Mouse (Mus musculus) liver, embryonic 15.5 days (tissue): Measurements from ENCODE around the gene Cd37. TPM values are rescaled to one million over a fixed set of nuclear protein-coding genes. Genes with fewer than 3 reads are reported as not detected.

Experiments
- ATAC-seq: fragments of 200-750 bp; cut with Nextera tagmentation; 2 replicates; pipeline ENCODE4 v1.8.0; 2017; ENCODE audit warnings: moderate number of reproducible peaks, mild to moderate bottlenecking, moderate library complexity; ENCODE audit not compliant: insufficient read depth
- H3K27ac ChIP-seq: fragments of 300-500 bp; sonication (generic); replicated peaks from 2 replicates; pipeline ENCODE4 v1.5.1; 2015; ENCODE audit warnings: mild to moderate bottlenecking, inconsistent platforms
- H3K27me3 ChIP-seq: fragments of 300-500 bp; sonication (generic); 2 replicates; pipeline ENCODE4 v1.6.1; 2015; ENCODE audit warnings: mild to moderate bottlenecking, inconsistent platforms
- H3K36me3 ChIP-seq: fragments of 300-500 bp; sonication (generic); replicated peaks from 2 replicates; pipeline ENCODE4 v1.6.1; 2015; ENCODE audit warnings: moderate library complexity, mild to moderate bottlenecking, inconsistent platforms
- H3K4me1 ChIP-seq: fragments of 300-500 bp; sonication (generic); replicated peaks from 2 replicates; pipeline ENCODE4 v1.6.1; 2015; ENCODE audit warnings: inconsistent platforms
- H3K4me2 ChIP-seq: fragments of 300-500 bp; sonication (generic); 2 replicates; pipeline ENCODE4 v1.6.1; 2015; ENCODE audit warnings: moderate library complexity, mild to moderate bottlenecking, inconsistent platforms
- H3K4me3 ChIP-seq: fragments of 300-500 bp; sonication (generic); replicated peaks from 2 replicates; pipeline ENCODE4 v1.5.1; 2015; ENCODE audit warnings: mild to moderate bottlenecking, inconsistent platforms
- H3K9ac ChIP-seq: fragments of 300-500 bp; sonication (generic); 2 replicates; pipeline ENCODE4 v1.6.1; 2015; ENCODE audit warnings: moderate library complexity, mild to moderate bottlenecking, inconsistent platforms
- H3K9me3 ChIP-seq: fragments of 300-500 bp; sonication (generic); replicated peaks from 2 replicates; pipeline ENCODE4 v1.6.1; 2016; ENCODE audit warnings: inconsistent platforms
- WGBS: fragments of 180-500 bp; shearing (Covaris S2); methylation state at CpG from one replicate; pipeline ENCODE4 v1.1.7; 2015; ENCODE audit warnings: mixed read lengths; ENCODE audit not compliant: insufficient replicate concordance; 5-methylcytosine and 5-hydroxymethylcytosine counted together
- polyA plus RNA-seq: library from polyadenylated mRNA; unstranded; fragments of >200 nt; fragmentation: Nextera tagmentation; extraction: Ambion mirVana; gene quantifications from 2 replicates; pipeline ENCODE4 v1.2.1, GENCODE M21; 2015

Gene Cd37
- polyA plus RNA-seq, 1 experiment from 2014 or later = 15.1 TPM

GRCm38 (mm10) chr7:45190186-45190585 lies 48.7 kb downstream of the Cd37 start:
- Histone ChIP-seq H3K27ac (no peak overlapping the region), H3K4me3 (no peak overlapping the region), H3K9ac (no peak overlapping the region), H3K4me2 (no peak overlapping the region), H3K9me3 (no peaks in the 10 kb centered on the region), H3K27me3 (peaks cover 88% of the 10 kb centered on the region), H3K36me3 (no peaks in the 10 kb centered on the region), H3K4me1 (no peaks in the 10 kb centered on the region)
- no peak for ATAC-seq
- 66% methylated on average over 6 of the region's 6 CpGs for WGBS

- ATAC-seq = no peak
- H3K9me3 ChIP-seq = no peaks in the 10 kb centered on the region
- no peaks in the 10 kb centered on the region for H3K36me3 ChIP-seq
- H3K9ac ChIP-seq = no peak overlapping the region
- no peaks in the 10 kb centered on the region for H3K4me1 ChIP-seq
- no peak overlapping the region for H3K4me3 ChIP-seq
- 49% methylated on average over 16 of the region's 16 CpGs for WGBS
- H3K27ac ChIP-seq = no peak overlapping the region
- no peak overlapping the region for H3K4me2 ChIP-seq
- H3K27me3 ChIP-seq = peaks cover 91% of the 10 kb centered on the region
These were observed 49.3 kb downstream of the Cd37 start for GRCm38 (mm10) chr7:45189600-45189999.

GRCm38 (mm10) chr7:45185921-45186320 lies 53.0 kb downstream of the Cd37 start:
- no peak overlapping the region for H3K4me2 ChIP-seq
- peaks cover 16% of the 10 kb centered on the region for H3K4me1 ChIP-seq
- peaks cover 100% of the 10 kb centered on the region for H3K27me3 ChIP-seq
- H3K9me3 ChIP-seq = no peaks in the 10 kb centered on the region
- H3K27ac ChIP-seq = no peak overlapping the region
- 58% methylated on average over 7 of the region's 7 CpGs for WGBS
- H3K36me3 ChIP-seq = no peaks in the 10 kb centered on the region
- no peak overlapping the region for H3K4me3 ChIP-seq
- no peak for ATAC-seq
- H3K9ac ChIP-seq = no peak overlapping the region

GRCm38 (mm10) chr7:45183672-45184071 lies 55.2 kb downstream of the Cd37 start:
- WGBS = 50% methylated on average over 7 of the region's 7 CpGs

More at GRCm38 (mm10) chr7:45183672-45184071, 55.2 kb downstream of the Cd37 start:
- Histone ChIP-seq H3K4me2 (no peak overlapping the region), H3K4me1 (peaks cover 16% of the 10 kb centered on the region), H3K4me3 (no peak overlapping the region), H3K9ac (no peak overlapping the region), H3K27me3 (peaks cover 100% of the 10 kb centered on the region), H3K27ac (no peak overlapping the region), H3K9me3 (no peaks in the 10 kb centered on the region), H3K36me3 (no peaks in the 10 kb centered on the region)
- no peak for ATAC-seq

Other genes starting within 250 kb of the Cd37 start
- gene Irf3, start 241.5 kb downstream of the Cd37 start, polyA plus RNA-seq = 39.4 and 47.2 TPM in 2 replicates
- 12.3 and 13.7 TPM in 2 replicates for gene Bcl2l12, start 240.4 kb downstream of the Cd37 start, polyA plus RNA-seq
- 10.4 and 11.9 TPM in 2 replicates for gene Scaf1, start 222.8 kb downstream of the Cd37 start, polyA plus RNA-seq
- 20.8 and 23.6 TPM in 2 replicates for gene Rras, start 221.2 kb downstream of the Cd37 start, polyA plus RNA-seq
- 2.1 and 2.3 TPM in 2 replicates for gene Prr12, start 186.2 kb downstream of the Cd37 start, polyA plus RNA-seq
- 25.9 and 27.4 TPM in 2 replicates for gene Nosip, start 176.7 kb downstream of the Cd37 start, polyA plus RNA-seq
- gene Prrg2, start 176.4 kb downstream of the Cd37 start, polyA plus RNA-seq = 8.5 and 9.0 TPM in 2 replicates
- gene Rcn3, start 146.9 kb downstream of the Cd37 start, polyA plus RNA-seq = 26.3 and 26.6 TPM in 2 replicates
- 43.6 and 51.2 TPM in 2 replicates for gene Fcgrt, start 135.3 kb downstream of the Cd37 start, polyA plus RNA-seq
- 673 and 768 TPM in 2 replicates for gene Rps11, start 114.7 kb downstream of the Cd37 start, polyA plus RNA-seq
- gene Rpl13a, start 110.4 kb downstream of the Cd37 start, polyA plus RNA-seq = 534 and 633 TPM in 2 replicates
- 0.10 TPM in 1 of 2 replicates, not detected in the other for gene Gm45713, start 102.9 kb downstream of the Cd37 start, polyA plus RNA-seq
- gene Flt3l, start 102.7 kb downstream of the Cd37 start, polyA plus RNA-seq = 3.4 and 3.7 TPM in 2 replicates
- 42.2 and 46.8 TPM in 2 replicates for gene Pih1d1, start 84.8 kb downstream of the Cd37 start, polyA plus RNA-seq
- 31.4 and 32.6 TPM in 2 replicates for gene Aldh16a1, start 84.5 kb downstream of the Cd37 start, polyA plus RNA-seq
- gene Slc17a7, start 75.2 kb downstream of the Cd37 start, polyA plus RNA-seq = not detected in 2 replicates
- gene Gfy, start 59.5 kb downstream of the Cd37 start, polyA plus RNA-seq = not detected in 2 replicates
- not detected in 2 replicates for gene Pth2, start 58.1 kb downstream of the Cd37 start, polyA plus RNA-seq
- gene Ccdc155, start 34.2 kb downstream of the Cd37 start, polyA plus RNA-seq = 0.07 and 0.13 TPM in 2 replicates
- gene Dkkl1, start 27.0 kb downstream of the Cd37 start, polyA plus RNA-seq = 2.0 and 2.4 TPM in 2 replicates
- 6.6 and 7.0 TPM in 2 replicates for gene Tead2, start 23.4 kb downstream of the Cd37 start, polyA plus RNA-seq
- gene Slc6a16, start 2.0 kb upstream of the Cd37 start, polyA plus RNA-seq = not detected in 2 replicates
- gene Slc6a21, start 38.4 kb upstream of the Cd37 start, polyA plus RNA-seq = not detected in 2 replicates
- 1.3 and 1.5 TPM in 2 replicates for gene Trpm4, start 94.7 kb upstream of the Cd37 start, polyA plus RNA-seq
- 0.31 and 0.54 TPM in 2 replicates for gene Hrc, start 96.2 kb upstream of the Cd37 start, polyA plus RNA-seq
- 0.09 and 0.14 TPM in 2 replicates for gene Ppfia3, start 127.9 kb upstream of the Cd37 start, polyA plus RNA-seq
- not detected in 2 replicates for gene Lin7b, start 131.5 kb upstream of the Cd37 start, polyA plus RNA-seq
- gene Snrnp70, start 156.6 kb upstream of the Cd37 start, polyA plus RNA-seq = 77.8 and 86.3 TPM in 2 replicates
- not detected in 2 replicates for gene Kcna7, start 166.5 kb upstream of the Cd37 start, polyA plus RNA-seq
- 0.22 and 0.24 TPM in 2 replicates for gene Ntf5, start 174.6 kb upstream of the Cd37 start, polyA plus RNA-seq
- gene Lhb, start 181.7 kb upstream of the Cd37 start, polyA plus RNA-seq = not detected in 2 replicates
- gene Gys1, start 195.7 kb upstream of the Cd37 start, polyA plus RNA-seq = 6.8 and 7.7 TPM in 2 replicates
- 67.1 and 74.2 TPM in 2 replicates for gene Ruvbl2, start 199.0 kb upstream of the Cd37 start, polyA plus RNA-seq
- gene Ftl1, start 220.8 kb upstream of the Cd37 start, polyA plus RNA-seq = 6,104 and 6,562 TPM in 2 replicates
- 70.3 and 71.4 TPM in 2 replicates for gene Bax, start 227.8 kb upstream of the Cd37 start, polyA plus RNA-seq
- 0.58 and 0.62 TPM in 2 replicates for gene Tulp2, start 242.8 kb upstream of the Cd37 start, polyA plus RNA-seq
- not detected in 2 replicates for gene Gm45808, start 247.7 kb upstream of the Cd37 start, polyA plus RNA-seq
- gene Dhdh, start 249.7 kb upstream of the Cd37 start, polyA plus RNA-seq = 2.4 and 2.5 TPM in 2 replicates